Mouse (Mus musculus): ENCODE results near the gene Wdr70. TPM values are rescaled to one million over a fixed set of nuclear protein-coding genes. Genes with fewer than 3 reads are reported as not detected.

Gene Wdr70
- polyA plus RNA-seq, 1 experiment, result not detected

DNA sequence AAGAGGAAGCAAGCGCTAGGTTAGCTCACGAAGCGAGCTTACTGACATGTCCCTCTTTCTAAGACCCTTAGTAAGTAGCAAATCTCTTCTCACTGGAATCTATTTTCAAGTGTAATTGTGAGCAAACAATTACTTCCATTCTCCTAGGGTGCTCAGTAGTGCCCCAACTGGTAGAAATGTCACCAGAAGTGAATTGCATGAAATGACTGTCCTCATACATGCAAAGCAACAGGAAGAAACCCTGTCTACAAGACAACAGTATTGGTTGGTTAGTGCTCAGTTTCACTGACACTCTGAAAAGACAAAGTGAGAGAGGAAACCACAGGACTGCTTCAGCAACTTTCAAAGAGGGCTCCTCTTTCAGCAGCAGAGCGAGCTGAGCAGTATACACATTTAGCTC is 173.6 kb downstream of the Wdr70 start:
- Histone ChIP-seq H3K27ac (ENCODE audit: insufficient read depth, low read depth, low read length) (no peak overlapping the region), H3K4me3 (ENCODE audit: insufficient read depth, low read depth, low read length) (no peak overlapping the region), H3K4me1 (ENCODE audit: control insufficient read depth, insufficient read depth, low read length) (no peaks in the 10 kb centered on the region)
- WGBS, result 92% methylated on average over 4 of the region's 4 CpGs
- TF ChIP-seq POLR2A (IDR thresholded peaks at IDR 0.05; ENCODE audit: insufficient read depth, low read depth, low read length), result no peak
- TF ChIP-seq CTCF (IDR thresholded peaks at IDR 0.05; ENCODE audit: insufficient read depth, low read depth, low read length), result no peak

- TF ChIP-seq CTCF (IDR thresholded peaks at IDR 0.05; ENCODE audit: insufficient read depth, low read depth, low read length), result no peak
- TF ChIP-seq POLR2A (IDR thresholded peaks at IDR 0.05; ENCODE audit: insufficient read depth, low read depth, low read length), result no peak
- WGBS, result 96% methylated on average over 4 of the region's 4 CpGs
- Histone ChIP-seq H3K4me1 (ENCODE audit: control insufficient read depth, insufficient read depth, low read length) (no peaks in the 10 kb centered on the region), H3K4me3 (ENCODE audit: insufficient read depth, low read depth, low read length) (no peak overlapping the region), H3K27ac (ENCODE audit: insufficient read depth, low read depth, low read length) (no peak overlapping the region)
Measured at GRCm38 (mm10) chr15:7923281-7923680, 175.7 kb downstream of the Wdr70 start.

DNA sequence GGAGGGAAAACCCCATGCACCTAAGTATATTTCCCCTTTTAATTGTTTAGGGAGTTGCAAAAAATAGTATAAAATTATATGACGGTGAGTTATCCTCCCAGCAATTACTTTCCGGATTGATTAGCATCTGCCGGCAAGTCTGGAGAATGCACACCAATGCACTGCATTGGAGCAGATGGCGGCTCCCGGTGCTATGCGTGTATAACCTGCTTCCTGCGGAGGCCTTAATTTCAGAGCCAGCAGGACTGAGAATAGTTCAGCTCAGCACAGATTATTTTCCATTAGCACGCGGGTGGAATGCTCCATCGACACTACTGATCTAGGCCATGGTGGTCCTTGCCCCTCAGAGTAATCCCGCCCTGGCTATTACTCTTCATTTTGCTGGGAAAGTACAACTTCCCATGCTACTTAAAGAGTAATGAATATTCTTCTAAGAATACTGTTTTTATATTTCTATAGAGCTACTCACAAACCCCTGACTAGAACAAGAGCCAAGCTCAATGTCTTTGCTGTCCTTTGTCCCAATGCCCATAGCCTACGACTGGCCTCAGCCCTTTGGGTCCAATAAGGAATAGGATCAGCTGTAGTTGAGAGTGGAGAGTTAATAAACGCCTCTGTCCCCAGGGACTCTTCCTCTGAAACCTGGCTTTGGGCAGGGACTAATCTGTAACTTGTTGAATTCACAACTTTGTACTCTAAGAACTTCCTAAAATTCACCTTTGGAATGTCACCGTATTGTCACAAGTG is 176.5 kb downstream of the Wdr70 start:
- Histone ChIP-seq H3K27ac (ENCODE audit: insufficient read depth, low read depth, low read length) (no peak overlapping the region), H3K4me1 (ENCODE audit: control insufficient read depth, insufficient read depth, low read length) (no peaks in the 10 kb centered on the region), H3K4me3 (ENCODE audit: insufficient read depth, low read depth, low read length) (no peak overlapping the region)
- WGBS, result 93% methylated on average over 14 of the region's 14 CpGs
- TF ChIP-seq POLR2A (IDR thresholded peaks at IDR 0.05; ENCODE audit: insufficient read depth, low read depth, low read length) (no peak), CTCF (IDR thresholded peaks at IDR 0.05; ENCODE audit: insufficient read depth, low read depth, low read length) (no peak)

GRCm38 (mm10) chr15:7921124-7921523 is 177.9 kb downstream of the Wdr70 start:
- Histone ChIP-seq H3K4me1 (ENCODE audit: control insufficient read depth, insufficient read depth, low read length) (no peaks in the 10 kb centered on the region), H3K4me3 (ENCODE audit: insufficient read depth, low read depth, low read length) (no peak overlapping the region), H3K27ac (ENCODE audit: insufficient read depth, low read depth, low read length) (no peak overlapping the region)
- no peak for TF ChIP-seq CTCF (IDR thresholded peaks at IDR 0.05; ENCODE audit: insufficient read depth, low read depth, low read length)
- no peak for TF ChIP-seq POLR2A (IDR thresholded peaks at IDR 0.05; ENCODE audit: insufficient read depth, low read depth, low read length)
- WGBS, result 89% methylated on average over 6 of the region's 6 CpGs

DNA sequence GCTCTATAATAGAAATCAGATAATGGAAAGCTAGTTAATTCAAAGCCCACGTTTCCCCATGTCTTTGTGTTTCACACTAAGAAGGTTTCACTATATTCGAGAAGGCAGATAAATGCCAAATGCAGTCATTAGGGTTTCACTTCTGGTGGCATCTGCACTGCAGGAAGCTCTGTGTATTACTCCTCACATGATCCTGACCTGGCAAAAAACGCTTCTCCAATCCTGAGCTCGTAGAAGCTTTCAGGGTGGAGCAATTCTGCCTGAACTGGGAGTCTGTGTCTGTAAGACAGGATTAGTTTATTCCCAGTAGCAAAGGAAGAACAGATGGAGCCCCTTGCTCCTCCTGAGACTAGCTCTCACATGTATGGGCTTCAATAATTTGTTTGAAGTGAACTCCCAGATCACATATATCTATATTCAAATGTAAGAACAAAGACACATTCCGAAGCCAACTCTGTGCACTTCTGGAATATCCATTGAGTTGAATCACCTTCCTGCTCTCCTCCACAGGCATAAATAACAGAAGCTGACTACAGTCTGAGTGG is 192.4 kb downstream of the Wdr70 start:
- WGBS, result 43% methylated on average over 5 of the region's 5 CpGs
- Histone ChIP-seq H3K27ac (ENCODE audit: insufficient read depth, low read depth, low read length) (no peak overlapping the region), H3K4me3 (ENCODE audit: insufficient read depth, low read depth, low read length) (no peak overlapping the region), H3K4me1 (ENCODE audit: control insufficient read depth, insufficient read depth, low read length) (no peaks in the 10 kb centered on the region)
- TF ChIP-seq POLR2A (IDR thresholded peaks at IDR 0.05; ENCODE audit: insufficient read depth, low read depth, low read length) (no peak), CTCF (IDR thresholded peaks at IDR 0.05; ENCODE audit: insufficient read depth, low read depth, low read length) (no peak)

GRCm38 (mm10) chr15:7899286-7899685 is 199.7 kb downstream of the Wdr70 start:
- Histone ChIP-seq H3K4me1 (ENCODE audit: control insufficient read depth, insufficient read depth, low read length) (no peaks in the 10 kb centered on the region), H3K4me3 (ENCODE audit: insufficient read depth, low read depth, low read length) (no peak overlapping the region), H3K27ac (ENCODE audit: insufficient read depth, low read depth, low read length) (no peak overlapping the region)
- WGBS, result 93% methylated on average over 6 of the region's 6 CpGs
- TF ChIP-seq CTCF (IDR thresholded peaks at IDR 0.05; ENCODE audit: insufficient read depth, low read depth, low read length) (no peak), POLR2A (IDR thresholded peaks at IDR 0.05; ENCODE audit: insufficient read depth, low read depth, low read length) (no peak)

DNA sequence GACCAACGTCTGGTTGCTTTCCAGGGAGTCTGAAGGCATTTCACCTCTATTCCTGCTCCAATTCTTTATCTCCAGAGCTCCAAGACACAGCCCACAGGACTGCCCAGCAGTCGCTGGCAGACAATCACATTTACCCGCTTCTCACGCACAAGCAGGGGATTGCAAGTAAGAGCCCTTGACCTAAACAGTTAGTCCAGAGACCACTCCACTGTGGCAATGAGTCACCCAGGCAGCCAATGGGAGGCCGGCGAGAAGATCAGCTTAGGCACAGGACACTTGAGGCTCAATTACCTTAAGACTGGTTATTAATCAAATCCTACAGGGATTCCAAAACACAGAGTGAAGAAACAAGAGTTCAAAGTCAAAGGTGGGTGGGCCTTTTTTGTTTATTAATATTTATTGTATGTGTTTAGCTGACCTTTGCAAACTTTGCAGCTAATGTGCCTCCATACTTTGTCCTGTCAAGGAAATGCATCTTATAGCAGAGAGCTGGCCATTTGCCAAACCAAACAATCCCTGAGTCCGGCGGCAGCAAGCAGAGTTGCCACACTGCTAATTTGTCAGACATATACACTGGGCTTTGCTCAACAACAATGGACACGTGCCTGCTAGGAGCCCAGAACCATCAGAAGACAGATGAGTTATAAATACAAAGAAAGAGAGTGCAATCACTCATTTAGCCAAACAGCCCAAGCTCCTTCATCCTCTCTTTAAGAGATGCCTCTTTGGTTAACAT is 207.3 kb downstream of the Wdr70 start:
- TF ChIP-seq CTCF (IDR thresholded peaks at IDR 0.05; ENCODE audit: insufficient read depth, low read depth, low read length), result no peak
- no peak for TF ChIP-seq POLR2A (IDR thresholded peaks at IDR 0.05; ENCODE audit: insufficient read depth, low read depth, low read length)
- 59% methylated on average over 9 of the region's 9 CpGs for WGBS
- Histone ChIP-seq H3K4me3 (ENCODE audit: insufficient read depth, low read depth, low read length) (no peak overlapping the region), H3K4me1 (ENCODE audit: control insufficient read depth, insufficient read depth, low read length) (no peaks in the 10 kb centered on the region), H3K27ac (ENCODE audit: insufficient read depth, low read depth, low read length) (no peak overlapping the region)

GRCm38 (mm10) chr15:7890286-7890685 is 208.7 kb downstream of the Wdr70 start:
- no peak overlapping the region for H3K4me3 ChIP-seq (ENCODE audit: insufficient read depth, low read depth, low read length)
- 0 out of 2 replicates have a peak, but pooled peaks cover 2% of the 10 kb centered on the region for H3K4me1 ChIP-seq (ENCODE audit: control insufficient read depth, insufficient read depth, low read length)
- no peak overlapping the region for H3K27ac ChIP-seq (ENCODE audit: insufficient read depth, low read depth, low read length)
- TF ChIP-seq POLR2A (IDR thresholded peaks at IDR 0.05; ENCODE audit: insufficient read depth, low read depth, low read length) (no peak), CTCF (IDR thresholded peaks at IDR 0.05; ENCODE audit: insufficient read depth, low read depth, low read length) (no peak)
- WGBS, result 87% methylated on average over 5 of the region's 5 CpGs

GRCm38 (mm10) chr15:7889362-7889674 is 209.7 kb downstream of the Wdr70 start:
- TF ChIP-seq POLR2A (IDR thresholded peaks at IDR 0.05; ENCODE audit: insufficient read depth, low read depth, low read length), result no peak
- TF ChIP-seq CTCF (IDR thresholded peaks at IDR 0.05; ENCODE audit: insufficient read depth, low read depth, low read length), result no peak
- H3K27ac ChIP-seq (ENCODE audit: insufficient read depth, low read depth, low read length), result no peak overlapping the region
- 85% methylated on average over 5 of the region's 5 CpGs for WGBS
- 0 out of 2 replicates have a peak, but pooled peaks cover 4% of the 10 kb centered on the region for H3K4me1 ChIP-seq (ENCODE audit: control insufficient read depth, insufficient read depth, low read length)
- no peak overlapping the region for H3K4me3 ChIP-seq (ENCODE audit: insufficient read depth, low read depth, low read length)

Measured in olfactory bulb, adult 2 months (tissue).